Mouse (Mus musculus) adrenal gland, adult 8-10 months (tissue): ENCODE measurements at regions not wholly inside any gene's neighbourhood (a gene's known extent, or its start where the extent isn't known, plus 50 kb on each side); places are given as distances from the start of the nearest gene placed in this dataset.

Source experiments
- DNase-seq: peaks from one replicate; pipeline ENCODE4 v3.0.0; 2022

GRCm38 (mm10) chr9:122629171-122629904 lies 117.8 kb upstream of the Topaz1 start:
- no peak for DNase-seq

- DNase-seq, result no peak
Measured at GRCm38 (mm10) chr9:122631793-122632192, 115.4 kb upstream of the Topaz1 start.

- DNase-seq, result no peak
Measured at GRCm38 (mm10) chr9:122633484-122633883, 113.7 kb upstream of the Topaz1 start.

GRCm38 (mm10) chr9:122635138-122635964 lies 111.8 kb upstream of the Topaz1 start:
- peak; percentile 29 for DNase-seq

GRCm38 (mm10) chr9:122637591-122637990 lies 109.6 kb upstream of the Topaz1 start:
- no peak for DNase-seq

GRCm38 (mm10) chr9:122639239-122639638 lies 107.9 kb upstream of the Topaz1 start:
- no peak for DNase-seq

- DNase-seq, result no peak
Measured at GRCm38 (mm10) chr9:122642913-122643312, 104.2 kb upstream of the Topaz1 start.

GRCm38 (mm10) chr9:122645569-122645968 lies 101.6 kb upstream of the Topaz1 start:
- DNase-seq, result no peak

GRCm38 (mm10) chr9:122650862-122651261 lies 96.3 kb upstream of the Topaz1 start:
- no peak for DNase-seq

- no peak for DNase-seq
Measured at GRCm38 (mm10) chr9:122655583-122655982, 91.6 kb upstream of the Topaz1 start.

- DNase-seq, result no peak
Measured at GRCm38 (mm10) chr9:122660050-122660449, 87.1 kb upstream of the Topaz1 start.

- no peak for DNase-seq
Measured at GRCm38 (mm10) chr9:122666978-122667645, 80.0 kb upstream of the Topaz1 start.

- no peak for DNase-seq
Measured at GRCm38 (mm10) chr9:122667646-122667981, 79.5 kb upstream of the Topaz1 start.

- no peak for DNase-seq
Measured at GRCm38 (mm10) chr9:122673777-122674176, 73.4 kb upstream of the Topaz1 start.

GRCm38 (mm10) chr9:122678001-122678696 lies 69.0 kb upstream of the Topaz1 start:
- peak; percentile 43 for DNase-seq

GRCm38 (mm10) chr9:122687170-122687569 lies 60.0 kb upstream of the Topaz1 start:
- no peak for DNase-seq

GRCm38 (mm10) chr9:122691879-122692278 lies 55.3 kb upstream of the Topaz1 start:
- no peak for DNase-seq

- DNase-seq, result no peak
Measured at GRCm38 (mm10) chr9:122695724-122696123, 51.4 kb upstream of the Topaz1 start.
